Mouse (Mus musculus) liver, adult 2 months (tissue): ENCODE measurements at regions not wholly inside any gene's neighbourhood (a gene's known extent, or its start where the extent isn't known, plus 50 kb on each side); places are given as distances from the start of the nearest gene placed in this dataset.

Experiments
- CTCF ChIP-seq: fragments of 200-500 bp; IDR thresholded peaks from 2 replicates; pipeline ENCODE4 v1.5.1; 2011; ENCODE audit warnings: low read depth, low read length, control low read depth
- POLR2A ChIP-seq: fragments of 200-500 bp; IDR thresholded peaks from 2 replicates; pipeline ENCODE4 v1.6.1; 2011; ENCODE audit warnings: low read length, control low read depth; ENCODE audit not compliant: insufficient read depth; ENCODE audit errors: extremely low read depth

- no peak for TF ChIP-seq CTCF
- no peak for TF ChIP-seq POLR2A
Measured at GRCm38 (mm10) chr17:88335271-88335670, 105.2 kb upstream of the Foxn2 start.
